Mouse (Mus musculus) MEL (cell line): ENCODE results near the gene Pstpip1.

Experiments used
- CHD2 ChIP-seq: IDR thresholded peaks from 2 replicates; pipeline ENCODE4 v1.6.1; 2011; ENCODE audit warnings: low read length, improper control_type of control experiment
- CTCF ChIP-seq, 3 experiments: IDR thresholded peaks in 2 of 3; conservative IDR thresholded peaks in 1 of 3; 2 replicates each; pipeline ENCODE4 v1.5.1; 2011 to 2012; ENCODE audit warnings: low read length in 3 of 3, low read depth in 2 of 3, mild to moderate bottlenecking in 2 of 3, improper control_type of control experiment in 1 of 3, inconsistent platforms in 1 of 3, mixed read lengths in 1 of 3, moderate library complexity in 1 of 3; ENCODE audit not compliant: control insufficient read depth in 1 of 3, insufficient read depth in 1 of 3, poor library complexity in 1 of 3, severe bottlenecking in 1 of 3
- E2F4 ChIP-seq: IDR thresholded peaks from 2 replicates; pipeline ENCODE4 v1.6.1; 2011; ENCODE audit warnings: low read depth, low read length, improper control_type of control experiment, borderline replicate concordance
- EP300 ChIP-seq, 2 experiments: IDR thresholded peaks; 2 replicates each; pipeline ENCODE4 v1.6.1; 2011; ENCODE audit warnings: improper control_type of control experiment in 2 of 2, low read length in 2 of 2, low read depth in 1 of 2, mild to moderate bottlenecking in 1 of 2
- JUND ChIP-seq: IDR thresholded peaks from 2 replicates; pipeline ENCODE4 v1.6.1; 2011; ENCODE audit warnings: low read depth, mild to moderate bottlenecking, improper control_type of control experiment, low read length
- KAT2A ChIP-seq: conservative IDR thresholded peaks from 2 replicates; pipeline ENCODE4 v1.6.1; 2012; ENCODE audit warnings: low read depth, low read length, improper control_type of control experiment, inconsistent platforms
- MXI1 ChIP-seq: IDR thresholded peaks from 2 replicates; pipeline ENCODE4 v1.6.1; 2011; ENCODE audit warnings: mild to moderate bottlenecking, low read depth, low read length, improper control_type of control experiment
- MYB ChIP-seq: IDR thresholded peaks from 2 replicates; pipeline ENCODE4 v1.6.1; 2011; ENCODE audit warnings: mild to moderate bottlenecking, low read depth, low read length, improper control_type of control experiment
- NRF1 ChIP-seq: IDR thresholded peaks from 2 replicates; pipeline ENCODE4 v1.6.1; 2014; ENCODE audit warnings: low read depth, mild to moderate bottlenecking, inconsistent platforms, low read length, improper control_type of control experiment, moderate library complexity; ENCODE audit not compliant: poor library complexity, insufficient read depth, severe bottlenecking
- POLR2A ChIP-seq, 2 experiments: IDR thresholded peaks; 2 replicates each; pipeline ENCODE4 v1.6.1; 2011 to 2012; ENCODE audit warnings: low read length in 2 of 2, mild to moderate bottlenecking in 2 of 2, control low read depth in 1 of 2, improper control_type of control experiment in 1 of 2, low read depth in 1 of 2, moderate library complexity in 1 of 2; ENCODE audit not compliant: control insufficient read depth in 1 of 2, insufficient read depth in 1 of 2, poor library complexity in 1 of 2
- UBTF ChIP-seq: IDR thresholded peaks from 2 replicates; pipeline ENCODE4 v1.6.1; 2012; ENCODE audit warnings: low read depth, mild to moderate bottlenecking, inconsistent platforms, low read length, improper control_type of control experiment, moderate library complexity, borderline replicate concordance; ENCODE audit not compliant: insufficient read depth
- ZC3H11A ChIP-seq: IDR thresholded peaks from 2 replicates; pipeline ENCODE4 v1.6.1; 2012; ENCODE audit warnings: low read depth, mild to moderate bottlenecking, inconsistent platforms, low read length, improper control_type of control experiment
- ZMIZ1 ChIP-seq: IDR thresholded peaks from 2 replicates; pipeline ENCODE4 v1.6.1; 2012; ENCODE audit warnings: low read depth, mild to moderate bottlenecking, inconsistent platforms, low read length, improper control_type of control experiment, moderate library complexity
- ZNF384 ChIP-seq: IDR thresholded peaks from 2 replicates; pipeline ENCODE4 v1.6.1; 2012; ENCODE audit warnings: low read depth, mild to moderate bottlenecking, inconsistent platforms, low read length, improper control_type of control experiment

- TF ChIP-seq CTCF (IDR thresholded peaks at IDR 0.05 in 2 of 3, conservative IDR thresholded peaks at IDR 0.05 in 1 of 3; ENCODE audit: control insufficient read depth in 1 of 3, insufficient read depth in 1 of 3, low read depth in 2 of 3, low read length in 3 of 3, poor library complexity in 1 of 3, severe bottlenecking in 1 of 3) (no peak), MXI1 (no peak), POLR2A (IDR thresholded peaks at IDR 0.05; ENCODE audit: control insufficient read depth in 1 of 2, insufficient read depth in 1 of 2, low read depth in 1 of 2, low read length in 2 of 2, poor library complexity in 1 of 2) (no peak), KAT2A (no peak), ZC3H11A (no peak), UBTF (no peak), JUND (no peak), ZNF384 (no peak), EP300 (IDR thresholded peaks at IDR 0.05; ENCODE audit: low read depth in 1 of 2, low read length in 2 of 2) (no peak), NRF1 (no peak), CHD2 (no peak), ZMIZ1 (no peak), MYB (no peak), E2F4 (no peak)
Measured at GRCm38 (mm10) chr9:56097584-56098298, 8.0 kb downstream of the Pstpip1 start.
